Mouse (Mus musculus): Measurements from ENCODE around the gene Nckap5l. TPM values are rescaled to one million over a fixed set of nuclear protein-coding genes. Genes with fewer than 3 reads are reported as not detected.
"Not testable (repeated sequence)": the region's sequence is repeated elsewhere in the genome, so short reads cannot be mapped to it uniquely, and the experiment has no call there.

The Nckap5l gene
- total RNA-seq, 2 experiments from 2014 or later = 3.6 to 4.0 TPM

DNA sequence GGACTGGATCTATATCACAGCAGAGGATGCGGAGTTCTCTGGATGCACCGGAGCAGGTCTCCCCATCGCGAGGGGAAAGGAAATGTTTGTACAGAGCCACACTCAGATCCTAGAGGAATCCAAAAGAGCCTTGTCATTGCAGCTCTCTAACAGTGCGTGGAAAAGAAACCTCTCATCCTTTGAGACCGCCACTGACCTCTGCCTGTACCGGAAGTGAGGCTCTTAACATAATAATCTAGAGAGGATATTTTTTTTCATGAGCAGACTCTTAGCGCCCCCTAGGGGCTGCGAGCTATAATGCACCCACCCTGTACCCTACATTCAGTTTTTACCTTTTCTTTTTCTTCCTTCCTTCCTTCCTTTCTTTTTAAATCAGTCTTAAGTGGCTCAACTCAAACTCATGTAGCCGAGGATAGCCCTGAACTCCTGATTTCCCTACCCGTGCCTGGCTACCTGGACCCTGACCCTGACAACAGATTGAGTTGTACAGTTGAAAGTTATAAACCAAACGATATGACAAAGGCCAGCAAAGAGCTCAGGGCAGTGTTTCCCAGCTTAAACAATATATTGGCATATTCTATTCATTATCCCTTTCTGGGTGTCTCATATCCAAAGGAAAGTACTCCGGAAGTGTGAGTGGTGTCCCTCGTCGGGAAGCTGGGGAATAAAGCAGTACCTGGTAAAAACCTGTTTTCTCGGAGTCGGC lies 13.6 kb upstream of the Nckap5l start:
- peak; percentile 49 to 53 for DNase-seq
- intact Hi-C loops (cut with DNase I) = loop anchor here (1.0 to 2.0 kb wide), 2 partner anchors 55 to 154 kb away; no protein-coding TSS in a partner anchor

DNA sequence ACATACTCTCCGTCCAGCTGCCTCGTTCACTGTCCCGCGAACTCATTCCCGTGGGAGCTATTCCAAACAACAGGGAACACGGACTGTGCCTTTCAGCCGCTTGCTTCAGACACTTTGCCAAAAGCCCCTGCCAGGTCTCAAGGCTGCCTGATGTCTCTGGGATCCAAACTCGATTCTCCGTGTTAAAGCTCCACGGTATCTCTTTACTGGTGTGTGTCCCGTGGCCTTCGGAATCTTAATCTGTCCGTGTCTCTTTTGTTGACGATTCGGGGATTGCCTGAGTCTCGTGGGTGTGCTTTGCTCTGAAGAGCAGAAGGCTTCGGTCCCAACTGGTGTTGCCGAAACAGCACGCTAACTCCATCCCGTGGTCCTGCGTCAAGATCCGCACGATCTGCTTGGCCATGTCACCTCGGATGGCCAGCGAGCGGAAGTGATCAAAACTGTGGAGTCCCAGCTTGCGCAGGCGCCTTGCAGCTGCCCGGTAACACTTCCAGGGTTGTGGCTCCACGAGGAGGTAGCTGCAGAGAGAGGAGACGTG lies 12.7 kb upstream of the Nckap5l start:
- peak; percentile 43 to 53 for DNase-seq
- intact Hi-C loops (cut with DNase I) = loop anchor here (1.0 to 2.0 kb wide), 2 partner anchors 54 to 153 kb away; no protein-coding TSS in a partner anchor

DNA sequence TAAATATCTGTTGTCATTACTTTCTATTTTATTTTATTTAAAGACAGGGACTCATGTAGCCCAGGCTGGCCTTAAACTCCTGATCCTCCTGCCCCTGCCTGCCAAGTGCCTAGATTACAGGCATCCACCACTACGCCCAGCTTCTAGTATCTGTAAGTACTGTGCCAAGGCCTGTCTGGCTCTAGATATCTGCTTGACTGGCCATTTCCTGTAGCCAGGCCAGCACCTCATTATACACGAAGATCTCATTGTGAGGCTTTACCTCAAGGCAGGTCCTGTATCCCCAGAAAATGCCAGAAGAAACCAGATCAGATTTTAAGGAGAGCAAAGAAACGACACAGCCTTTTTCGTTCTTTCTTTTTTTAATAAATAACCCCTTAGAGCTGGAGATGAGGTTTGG lies 12.2 kb upstream of the Nckap5l start:
- intact Hi-C loops (cut with DNase I) = loop anchor here (1.0 to 2.0 kb wide), 2 partner anchors 53 to 153 kb away; no protein-coding TSS in a partner anchor
- no peak for DNase-seq

- DNase-seq = peak; percentile 68 to 75
- intact Hi-C loops (cut with DNase I) = no loop called here
Measured at GRCm38 (mm10) chr15:99469067-99469466, 11.5 kb upstream of the Nckap5l start.

DNA sequence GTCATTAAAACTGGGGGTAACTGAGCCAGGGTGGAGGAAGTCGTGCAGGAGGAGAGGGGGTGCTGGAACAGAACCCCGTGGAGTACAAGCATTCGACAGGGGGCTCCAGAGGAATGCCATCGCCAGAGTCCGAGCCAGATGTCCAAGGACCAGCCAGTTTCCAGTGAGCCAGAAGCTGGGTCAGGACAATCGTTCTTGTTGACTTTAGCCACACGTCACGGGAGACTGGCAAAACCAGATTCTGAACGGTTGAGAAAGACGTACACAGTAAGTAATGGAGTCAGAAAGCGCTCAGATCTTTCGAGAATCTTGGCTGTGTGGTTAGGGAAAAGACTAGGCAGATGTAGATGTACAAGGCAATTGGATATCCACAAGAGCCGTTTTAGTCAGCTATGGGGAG lies 5.6 kb upstream of the Nckap5l start:
- no peak for DNase-seq
- intact Hi-C loops (cut with DNase I) = no loop called here

- DNase-seq = peak; percentile 57 to 62
- intact Hi-C loops (cut with DNase I) = no loop called here
Measured at GRCm38 (mm10) chr15:99456963-99457605, 464 bp downstream of the Nckap5l start.

DNA sequence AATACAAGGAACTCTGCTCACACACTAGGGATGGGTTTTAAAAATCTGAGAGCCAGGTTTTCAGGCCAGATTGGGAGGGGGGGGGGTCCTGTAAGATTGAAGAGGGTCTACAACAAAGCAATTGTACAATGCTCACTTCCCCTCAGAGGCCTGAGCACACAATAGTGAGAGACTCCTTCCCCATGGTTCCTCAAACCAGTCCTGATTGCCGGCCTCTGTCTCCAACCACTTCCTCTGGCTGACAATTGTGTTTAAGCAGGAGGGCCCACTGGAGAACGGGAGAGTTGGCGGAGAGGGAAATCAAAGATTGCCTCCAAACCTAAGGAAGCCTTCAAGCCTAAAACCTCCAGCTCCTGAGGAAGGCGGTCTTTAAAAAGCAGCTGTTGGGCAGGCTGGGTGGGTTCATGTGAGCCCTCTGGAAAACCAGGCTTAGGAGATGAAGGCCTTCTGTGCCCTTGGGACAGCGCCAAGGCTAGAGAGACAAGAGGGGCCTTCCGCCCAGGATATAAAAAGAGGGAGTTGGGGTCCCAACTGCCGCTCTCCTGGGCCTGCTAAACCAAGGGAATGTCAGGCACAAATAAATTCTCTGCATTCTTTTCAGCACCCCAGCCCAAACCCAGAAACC lies 1.1 kb downstream of the Nckap5l start:
- intact Hi-C loops (cut with DNase I) = no loop called here
- no peak for DNase-seq

- DNase-seq = no peak
- intact Hi-C loops (cut with DNase I) = no loop called here
Measured at GRCm38 (mm10) chr15:99455415-99455814, 2.1 kb downstream of the Nckap5l start.

DNA sequence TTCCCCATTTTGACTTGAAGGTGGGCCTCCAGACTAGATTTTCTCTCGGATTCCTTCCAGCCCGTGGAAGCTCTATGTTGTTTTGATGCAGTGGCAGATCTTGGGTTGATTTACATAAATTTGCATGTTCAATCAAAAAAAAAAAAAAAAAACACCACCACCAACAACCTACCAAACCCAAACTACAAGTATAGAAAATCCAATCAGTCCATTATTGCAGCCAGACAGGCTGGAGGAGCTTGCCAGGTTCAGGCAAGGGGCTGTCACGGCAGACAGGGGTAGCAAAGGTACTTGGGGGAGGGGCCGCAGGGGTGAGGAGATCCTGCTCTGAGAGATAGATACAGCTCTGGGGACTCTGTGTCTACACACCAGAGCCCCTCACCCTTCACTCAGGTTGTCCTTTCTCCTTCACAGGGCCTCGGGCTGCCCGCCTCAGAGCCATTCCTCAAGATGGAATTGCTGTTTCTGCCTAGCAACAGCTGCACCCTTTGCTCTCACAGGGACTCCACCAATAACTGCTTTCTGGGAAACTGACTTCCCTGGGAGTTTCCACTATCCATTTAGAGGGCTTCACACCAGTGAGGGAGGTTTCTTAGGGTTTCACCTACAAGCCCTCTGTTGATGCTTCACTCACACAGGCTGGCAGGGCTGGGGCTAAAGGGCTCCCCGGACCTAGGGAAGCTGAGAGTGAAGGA lies 2.8 kb downstream of the Nckap5l start:
- no peak for DNase-seq
- intact Hi-C loops (cut with DNase I) = no loop called here

GRCm38 (mm10) chr15:99453153-99453900 lies 4.2 kb downstream of the Nckap5l start:
- intact Hi-C loops (cut with DNase I) = no loop called here
- DNase-seq = no peak

GRCm38 (mm10) chr15:99449751-99450280 lies 7.7 kb downstream of the Nckap5l start:
- intact Hi-C loops (cut with DNase I) = no loop called here
- no peak for DNase-seq

GRCm38 (mm10) chr15:99449131-99449750 lies 8.3 kb downstream of the Nckap5l start:
- intact Hi-C loops (cut with DNase I) = no loop called here
- peak in 1 of 2 experiments; percentile 44 for DNase-seq

DNA sequence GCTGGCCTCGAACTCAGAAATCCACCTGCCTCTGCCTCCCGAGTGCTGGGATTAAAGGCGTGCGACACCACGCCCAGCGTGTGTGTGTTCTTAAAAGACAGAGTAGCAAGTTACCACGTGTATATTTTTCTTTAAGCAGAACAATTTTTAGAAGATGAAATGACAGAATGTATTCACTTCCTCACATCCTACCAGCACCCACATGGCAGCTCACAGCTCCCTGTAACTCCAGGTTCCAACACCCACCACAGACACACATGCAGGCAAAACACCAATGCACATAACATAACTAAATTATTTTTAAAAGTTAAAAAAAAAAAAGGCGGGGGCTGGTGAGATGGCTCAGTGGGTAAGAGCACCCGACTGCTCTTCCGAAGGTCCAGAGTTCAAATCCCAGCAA lies 11.4 kb downstream of the Nckap5l start:
- DNase-seq; intact Hi-C loops (cut with DNase I): not testable (repeated sequence)

GRCm38 (mm10) chr15:99445567-99445966 lies 12.0 kb downstream of the Nckap5l start:
- intact Hi-C loops (cut with DNase I) = no loop called here
- DNase-seq = no peak

- DNase-seq = no peak
- intact Hi-C loops (cut with DNase I) = no loop called here
Measured at GRCm38 (mm10) chr15:99442358-99442757, 15.2 kb downstream of the Nckap5l start.

DNA sequence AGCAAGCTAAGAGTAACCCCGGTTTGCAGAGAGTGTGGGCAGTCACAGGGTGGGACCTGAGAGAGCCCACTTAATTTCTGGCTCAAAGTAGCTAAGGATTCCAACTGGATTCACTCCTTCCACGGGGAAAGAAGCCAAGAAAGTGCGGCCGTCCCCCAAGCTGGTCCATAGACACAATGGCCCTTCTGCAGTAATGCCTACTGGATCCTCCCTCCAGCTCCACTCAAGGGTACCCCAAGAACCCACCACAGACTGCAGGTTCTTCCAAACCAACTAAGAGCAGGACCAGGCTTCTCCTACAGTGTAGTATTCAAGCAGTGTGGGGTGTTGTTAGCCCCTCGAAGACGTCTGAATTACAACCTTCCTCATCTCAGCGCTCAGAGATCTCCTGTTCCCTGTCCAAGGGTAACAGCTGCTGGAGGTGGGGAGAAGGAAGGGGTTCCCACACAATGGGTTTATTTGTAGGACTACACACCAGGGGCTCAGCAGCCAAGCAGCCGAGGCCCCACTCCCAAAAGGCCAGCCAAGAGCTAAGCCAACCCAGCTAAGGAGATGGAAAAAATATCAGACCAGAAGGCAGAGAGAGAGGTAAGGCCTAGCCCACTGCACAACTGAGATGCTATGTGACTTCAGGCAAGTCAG lies 16.6 kb downstream of the Nckap5l start:
- no peak for DNase-seq
- intact Hi-C loops (cut with DNase I) = no loop called here

GRCm38 (mm10) chr15:99440112-99440815 lies 17.3 kb downstream of the Nckap5l start:
- peak in 1 of 2 experiments; percentile 55 for DNase-seq

More at GRCm38 (mm10) chr15:99440112-99440815, 17.3 kb downstream of the Nckap5l start:
- intact Hi-C loops (cut with DNase I) = no loop called here

Measured in gastrocnemius, postnatal 36 days (tissue).